Mouse (Mus musculus) adipocyte (in vitro differentiated cells): Measurements from ENCODE around the gene Olig2.

Source experiments
- DNase-seq: peaks from one replicate; pipeline ENCODE4 v3.0.0-alpha.2; 2016; ENCODE audit warnings: low spot score

Olig2 gene

DNA sequence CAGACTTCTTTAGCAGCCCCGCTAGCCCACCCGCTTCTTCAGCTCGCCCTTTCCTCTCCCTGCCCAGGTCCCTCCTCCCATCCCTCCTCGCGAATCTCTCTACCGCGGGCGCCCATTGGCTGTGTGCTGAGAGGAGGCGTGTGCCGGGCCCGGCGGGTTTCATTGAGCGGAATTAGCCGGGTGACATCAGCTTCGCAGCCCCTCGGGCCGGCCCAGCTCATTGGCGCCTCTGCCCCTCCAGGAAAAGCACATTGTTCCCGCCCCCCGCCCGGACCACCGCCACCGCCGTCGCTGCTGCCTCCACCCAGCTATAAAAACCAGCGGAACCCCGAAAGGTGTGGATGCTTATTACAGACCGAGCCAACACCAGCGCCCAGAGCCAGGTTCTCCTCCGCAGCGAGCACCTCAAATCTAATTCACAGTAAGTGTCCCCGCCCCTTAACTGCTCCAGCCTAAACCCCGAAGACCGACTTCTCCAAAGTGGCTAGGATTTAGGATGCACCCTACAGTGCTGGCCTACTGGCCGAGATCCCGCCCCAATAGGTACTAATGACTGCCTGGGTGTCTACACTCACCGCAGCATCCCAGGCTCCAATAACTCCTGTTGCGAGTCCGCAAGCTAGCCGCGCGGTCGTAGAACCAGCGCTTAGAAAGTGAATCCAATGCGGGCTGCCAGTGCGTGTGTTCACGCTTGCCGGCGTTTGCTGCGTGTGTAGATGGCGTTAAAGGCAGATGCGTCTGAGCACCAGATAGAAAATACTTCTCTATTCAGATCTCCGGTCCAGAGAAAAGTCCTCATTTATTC, at the start of gene Olig2:
TSS of gene Olig2 (plus strand) at position 225 of the 805 bp plus-strand sequence.
- DNase-seq = no peak

DNA sequence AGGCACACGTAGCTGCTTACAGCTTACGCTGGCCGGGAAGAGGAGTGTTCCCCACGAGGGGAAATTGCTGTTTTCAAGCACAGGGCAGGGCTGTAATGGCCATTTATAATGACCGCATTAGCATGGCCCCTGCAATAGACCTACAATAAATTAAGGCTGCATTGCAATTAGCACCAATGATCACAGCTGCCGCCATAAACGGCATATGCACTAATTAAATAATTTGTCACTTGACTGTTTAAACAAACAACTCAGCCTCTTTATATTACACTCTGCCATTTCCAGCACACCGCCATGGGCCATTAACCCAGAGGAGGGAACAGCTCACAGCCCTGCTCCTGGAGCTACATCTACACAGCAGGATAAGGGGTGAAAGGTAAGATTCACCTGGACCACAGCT, 49.4 kb upstream of the Olig2 start:
- no peak for DNase-seq

- DNase-seq = no peak
These were observed 38.2 kb upstream of the Olig2 start for GRCm38 (mm10) chr16:91187046-91187445.

GRCm38 (mm10) chr16:91187662-91188061, 37.6 kb upstream of the Olig2 start:
- no peak for DNase-seq

DNA sequence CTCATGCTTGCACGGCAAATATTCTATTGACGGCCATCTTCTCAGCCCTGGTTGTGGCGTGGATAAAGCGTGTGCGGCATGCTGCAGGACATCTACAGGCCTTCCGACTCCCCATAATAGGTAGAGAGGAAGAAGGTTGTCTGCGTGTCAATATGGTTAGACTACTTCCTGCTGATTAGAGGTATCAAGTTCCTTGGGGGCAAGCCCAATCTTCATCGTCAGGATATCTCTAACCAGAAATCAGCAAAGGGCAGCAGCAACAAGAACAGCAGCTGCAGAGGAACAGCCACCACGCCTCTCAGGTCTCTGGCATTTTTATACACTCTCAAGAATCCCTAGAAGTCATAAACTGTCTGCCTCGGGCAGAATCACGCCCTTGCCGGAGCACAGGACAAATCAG, 37.0 kb upstream of the Olig2 start:
- no peak for DNase-seq

GRCm38 (mm10) chr16:91191233-91191632, 34.0 kb upstream of the Olig2 start:
- no peak for DNase-seq

GRCm38 (mm10) chr16:91191663-91192237, 33.5 kb upstream of the Olig2 start:
- DNase-seq = no peak

GRCm38 (mm10) chr16:91192672-91193354, 32.4 kb upstream of the Olig2 start:
- DNase-seq = no peak

- no peak for DNase-seq
These were observed 25.4 kb upstream of the Olig2 start for GRCm38 (mm10) chr16:91199815-91200214.

DNA sequence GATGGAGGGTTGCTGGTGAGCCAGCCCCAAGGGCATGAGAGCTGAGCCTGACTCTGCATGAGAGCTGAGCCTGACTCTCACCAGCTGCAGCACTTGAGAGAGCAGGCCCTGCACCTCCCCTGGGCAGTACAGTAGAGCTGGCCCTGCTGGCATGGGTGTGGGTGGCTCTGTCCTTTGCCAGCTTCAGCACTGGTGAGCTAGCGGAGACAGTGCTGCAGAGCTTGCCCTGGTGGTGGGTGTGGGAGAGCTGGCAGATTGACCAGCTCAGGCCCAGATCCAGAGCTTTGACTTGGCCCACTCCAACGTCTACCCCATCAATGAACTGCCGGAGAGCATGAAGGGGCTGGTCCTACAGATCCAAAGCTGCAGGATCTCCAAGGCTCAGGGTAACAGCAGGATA, 22.3 kb upstream of the Olig2 start:
- no peak for DNase-seq

GRCm38 (mm10) chr16:91206371-91206770, 18.9 kb upstream of the Olig2 start:
- DNase-seq = no peak

DNA sequence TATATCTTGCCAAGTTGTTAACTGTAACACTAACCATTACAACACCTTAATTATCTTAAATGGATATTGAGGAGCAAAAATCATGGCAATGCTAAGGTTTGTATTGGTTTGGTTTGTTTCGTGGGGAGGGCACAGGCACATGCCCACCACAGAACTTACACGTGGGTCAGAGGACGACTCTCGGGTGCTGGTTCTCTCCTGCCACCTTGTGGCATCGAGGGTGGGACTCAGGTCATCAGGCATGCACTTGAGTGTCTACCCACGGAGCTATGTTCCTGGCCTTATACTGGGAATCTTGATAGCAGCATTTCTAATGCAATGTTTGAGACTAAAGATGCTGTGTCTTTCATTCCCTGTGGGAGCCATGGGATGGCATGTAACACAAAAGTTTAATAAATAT, 8.2 kb upstream of the Olig2 start:
- no peak for DNase-seq

- no peak for DNase-seq
These were observed 7.3 kb upstream of the Olig2 start for GRCm38 (mm10) chr16:91217948-91218347.

- no peak for DNase-seq
These were observed 6.0 kb upstream of the Olig2 start for GRCm38 (mm10) chr16:91219246-91219645.

DNA sequence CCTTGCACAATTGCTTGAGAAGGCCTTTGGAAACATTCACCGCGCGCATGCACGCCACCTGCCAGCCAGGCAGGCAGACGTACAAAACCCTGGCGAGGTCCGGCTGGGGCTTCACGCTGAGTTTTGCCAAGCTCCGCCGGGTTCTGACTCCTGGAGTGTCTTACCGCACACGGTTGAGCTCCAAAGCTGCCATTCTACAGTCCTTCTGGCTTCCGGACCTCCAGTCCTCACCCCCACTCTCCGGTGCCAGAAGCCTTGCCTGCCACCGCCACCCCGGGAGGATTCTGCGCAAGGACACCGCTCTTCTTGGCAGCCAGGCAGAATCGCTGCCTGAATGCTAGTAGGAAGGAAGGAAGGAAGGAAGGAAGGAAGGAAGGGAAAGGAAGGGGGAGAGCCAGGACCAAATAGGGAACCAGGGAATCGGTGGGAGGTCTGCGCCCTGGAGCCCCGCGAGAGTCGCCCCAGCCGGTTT, 3.0 kb upstream of the Olig2 start:
- no peak for DNase-seq

DNA sequence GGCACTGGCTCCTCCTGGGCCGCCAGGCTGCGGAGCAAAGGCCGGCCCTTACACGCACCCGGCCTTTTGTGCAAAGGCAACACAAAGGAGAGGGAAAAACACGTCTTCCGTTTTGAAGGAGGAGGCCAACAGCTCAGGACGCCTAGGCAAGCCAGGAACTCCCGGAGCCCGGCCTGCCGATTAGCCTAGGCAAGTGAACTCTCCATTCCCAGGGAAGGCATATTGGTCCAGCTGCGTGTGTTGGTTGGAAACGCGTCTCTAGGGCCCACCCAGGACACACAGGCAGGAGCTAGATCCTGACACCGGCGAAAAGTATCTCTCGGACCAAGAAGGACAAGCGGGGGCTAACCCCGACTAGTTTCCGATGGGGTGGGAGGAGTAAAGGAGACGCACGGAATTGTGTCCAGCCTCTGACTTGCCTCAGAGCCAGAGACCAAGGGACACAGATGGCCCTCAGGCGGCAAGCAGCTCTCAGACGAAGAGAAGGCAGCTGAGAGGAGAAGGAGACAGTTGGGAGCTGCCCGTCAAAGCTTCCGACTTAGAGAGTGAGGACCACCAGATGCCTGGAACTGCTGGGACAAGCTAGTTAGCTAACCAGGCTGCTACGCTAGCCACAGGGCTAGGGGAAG, 2.5 kb upstream of the Olig2 start:
- DNase-seq = no peak

- DNase-seq = no peak
These were observed 1.8 kb upstream of the Olig2 start for GRCm38 (mm10) chr16:91223327-91224067.

- no peak for DNase-seq
These were observed 1.2 kb upstream of the Olig2 start for GRCm38 (mm10) chr16:91224068-91224402.

DNA sequence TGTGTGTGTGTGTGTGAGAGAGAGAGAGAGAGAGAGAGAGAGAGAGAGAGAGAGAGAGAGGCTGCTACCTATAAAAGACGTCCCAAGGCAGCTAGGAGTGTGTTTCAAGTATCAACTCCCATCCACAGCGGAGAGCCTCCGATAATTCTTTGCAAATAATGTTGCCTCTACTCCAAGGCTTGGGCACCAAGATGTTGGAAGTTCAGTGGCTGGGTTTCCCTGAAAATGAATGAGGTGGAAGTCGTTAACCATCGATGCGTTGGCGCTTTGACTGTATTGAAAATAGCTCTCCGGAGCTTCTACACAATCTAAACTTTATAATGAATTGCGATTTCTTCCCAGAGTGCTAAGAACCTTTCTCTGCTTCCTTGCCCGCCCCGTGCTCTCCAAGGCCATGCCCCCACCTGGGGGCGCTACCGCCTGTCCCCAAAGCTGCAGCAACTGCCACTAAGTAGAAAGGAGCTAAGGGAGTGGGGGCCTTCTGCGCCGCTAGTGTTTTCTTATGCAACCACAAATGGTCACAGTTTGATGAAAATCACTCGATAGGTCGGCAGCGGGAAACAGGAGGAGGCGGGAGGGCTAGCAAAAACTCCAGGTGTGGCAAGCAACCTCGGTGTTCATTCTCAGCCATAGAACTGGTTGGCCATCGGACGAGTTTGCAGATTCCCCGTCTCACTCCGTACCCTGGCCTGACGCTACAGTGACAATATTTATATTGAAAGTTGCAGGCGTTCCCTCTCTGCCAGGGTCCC, 600 bp upstream of the Olig2 start:
- no peak for DNase-seq

- no peak for DNase-seq
These were observed 1.0 kb downstream of the Olig2 start for GRCm38 (mm10) chr16:91226038-91226882.
